Mouse (Mus musculus): Measurements from ENCODE around the gene Styxl1. TPM values are rescaled to one million over a fixed set of nuclear protein-coding genes. Genes with fewer than 3 reads are reported as not detected.

Styxl1 gene
- polyA plus RNA-seq, 1 experiment: 81.5 TPM

DNA sequence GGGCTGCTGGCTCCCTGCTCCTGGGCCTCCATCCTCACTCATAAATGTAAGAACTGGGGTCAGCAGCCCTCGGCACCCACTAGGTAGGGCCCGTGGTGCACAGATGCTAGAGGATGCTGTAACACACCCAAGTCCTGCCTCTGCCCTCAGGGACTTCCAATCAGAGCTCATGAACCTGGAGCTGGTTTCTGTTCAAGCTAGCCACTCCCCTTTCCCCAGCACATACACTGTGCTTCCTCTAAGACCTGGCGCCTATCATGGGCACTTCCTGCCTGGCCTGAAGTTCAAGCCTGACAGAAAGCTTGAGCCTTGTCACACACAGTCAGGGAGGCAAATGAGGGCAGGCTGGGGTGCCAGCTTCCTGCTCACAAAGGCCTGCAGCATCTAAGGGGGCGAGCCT, 45.1 kb downstream of the Styxl1 start:
- H3K36me3 ChIP-seq (ENCODE audit: control insufficient read depth, insufficient read depth, low read length): no peaks in the 10 kb centered on the region; the same call in 1 of the 2 replicates
- H3K4me1 ChIP-seq (ENCODE audit: control insufficient read depth, insufficient read depth, low read length): peaks cover 7% of the 10 kb centered on the region; the same call in 1 of the 2 replicates
- TF ChIP-seq CTCF (IDR thresholded peaks at IDR 0.05; ENCODE audit: control insufficient read depth, insufficient read depth, insufficient replicate concordance, low read depth, low read length): no peak
- no peak for TF ChIP-seq POLR2A (IDR thresholded peaks at IDR 0.05; ENCODE audit: control insufficient read depth, low read depth, low read length)
- H3K27ac ChIP-seq (ENCODE audit: control insufficient read depth, insufficient read depth, low read depth, low read length): no peak overlapping the region
- no peak overlapping the region for H3K4me3 ChIP-seq (ENCODE audit: control insufficient read depth, low read depth, low read length)
- H3K27me3 ChIP-seq (ENCODE audit: control insufficient read depth, insufficient read depth, low read length): no peaks in the 10 kb centered on the region

DNA sequence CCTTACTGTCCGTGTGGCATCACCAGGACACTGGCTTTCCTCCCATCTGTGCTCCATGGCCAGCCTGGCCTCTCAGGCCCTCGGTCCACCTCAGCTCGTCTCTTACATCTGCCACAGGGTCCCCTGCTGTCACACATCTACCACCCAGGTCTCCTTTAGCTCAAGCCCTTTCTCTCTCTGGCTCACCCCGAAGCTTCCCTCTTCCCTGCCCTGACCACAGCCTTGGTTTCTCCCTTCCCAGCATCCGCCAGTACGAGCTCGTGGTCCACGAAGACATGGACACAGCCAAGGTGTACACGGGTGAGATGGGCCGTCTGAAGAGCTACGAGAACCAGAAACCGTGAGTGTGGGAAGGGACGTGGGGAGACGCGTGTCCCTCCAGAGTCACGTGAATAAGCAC, 46.9 kb downstream of the Styxl1 start:
- no peak overlapping the region for H3K4me3 ChIP-seq (ENCODE audit: control insufficient read depth, low read depth, low read length)

DNA sequence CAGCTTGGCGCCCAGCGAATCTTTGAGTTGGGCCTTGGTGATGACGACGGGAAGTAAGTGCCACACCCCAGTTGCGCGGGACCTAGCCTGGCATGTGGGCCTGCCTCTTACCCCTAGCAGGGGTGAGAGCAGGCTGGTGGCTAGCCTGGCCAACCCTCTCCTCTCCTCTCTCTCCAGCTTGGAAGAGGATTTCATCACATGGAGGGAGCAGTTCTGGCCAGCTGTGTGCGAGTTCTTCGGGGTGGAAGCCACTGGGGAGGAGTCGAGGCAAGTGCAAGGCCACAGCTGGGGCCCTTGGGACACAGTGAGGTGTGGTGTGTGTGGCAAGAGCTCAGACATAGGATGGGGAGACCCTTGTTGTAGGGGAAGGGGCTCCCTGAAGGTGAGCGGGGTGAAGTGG, 47.3 kb downstream of the Styxl1 start:
- Histone ChIP-seq H3K4me1 (ENCODE audit: control insufficient read depth, insufficient read depth, low read length) (no peaks in the 10 kb centered on the region; the same call in 1 of the 2 replicates), H3K27ac (ENCODE audit: control insufficient read depth, insufficient read depth, low read depth, low read length) (no peak overlapping the region), H3K36me3 (ENCODE audit: control insufficient read depth, insufficient read depth, low read length) (no peaks in the 10 kb centered on the region), H3K4me3 (ENCODE audit: control insufficient read depth, low read depth, low read length) (no peak overlapping the region), H3K27me3 (ENCODE audit: control insufficient read depth, insufficient read depth, low read length) (no peaks in the 10 kb centered on the region)
- TF ChIP-seq CTCF (IDR thresholded peaks at IDR 0.05; ENCODE audit: control insufficient read depth, insufficient read depth, insufficient replicate concordance, low read depth, low read length): no peak
- no peak for TF ChIP-seq POLR2A (IDR thresholded peaks at IDR 0.05; ENCODE audit: control insufficient read depth, low read depth, low read length)

More for the DNA sequence above, 46.9 kb downstream of the Styxl1 start:
- Histone ChIP-seq H3K27me3 (ENCODE audit: control insufficient read depth, insufficient read depth, low read length) (no peaks in the 10 kb centered on the region), H3K4me1 (ENCODE audit: control insufficient read depth, insufficient read depth, low read length) (peaks cover under 1% of the 10 kb centered on the region; the same call in 1 of the 2 replicates), H3K27ac (ENCODE audit: control insufficient read depth, insufficient read depth, low read depth, low read length) (no peak overlapping the region), H3K36me3 (ENCODE audit: control insufficient read depth, insufficient read depth, low read length) (no peaks in the 10 kb centered on the region)
- TF ChIP-seq POLR2A (IDR thresholded peaks at IDR 0.05; ENCODE audit: control insufficient read depth, low read depth, low read length) (no peak), CTCF (IDR thresholded peaks at IDR 0.05; ENCODE audit: control insufficient read depth, insufficient read depth, insufficient replicate concordance, low read depth, low read length) (no peak)

DNA sequence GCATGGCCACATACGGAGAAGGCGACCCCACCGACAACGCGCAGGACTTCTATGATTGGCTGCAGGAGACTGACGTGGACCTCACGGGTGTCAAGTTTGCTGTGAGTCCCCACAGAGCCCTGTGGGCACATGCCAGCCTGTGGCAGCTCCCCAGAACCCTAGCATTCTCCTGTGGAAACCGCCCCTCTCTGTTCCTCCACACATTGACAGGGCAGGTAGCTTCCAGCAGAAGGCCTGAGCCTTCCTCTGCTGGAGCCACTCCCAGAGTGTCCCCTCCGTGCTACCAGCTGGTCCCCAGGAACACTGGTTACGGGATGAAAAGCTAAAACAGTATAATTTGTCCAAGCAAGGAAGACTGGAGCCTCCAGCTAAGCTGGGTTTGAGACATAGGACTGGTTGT, 47.9 kb downstream of the Styxl1 start:
- Histone ChIP-seq H3K4me3 (ENCODE audit: control insufficient read depth, low read depth, low read length) (no peak overlapping the region), H3K27ac (ENCODE audit: control insufficient read depth, insufficient read depth, low read depth, low read length) (no peak overlapping the region), H3K36me3 (ENCODE audit: control insufficient read depth, insufficient read depth, low read length) (no peaks in the 10 kb centered on the region), H3K27me3 (ENCODE audit: control insufficient read depth, insufficient read depth, low read length) (no peaks in the 10 kb centered on the region), H3K4me1 (ENCODE audit: control insufficient read depth, insufficient read depth, low read length) (no peaks in the 10 kb centered on the region)
- TF ChIP-seq POLR2A (IDR thresholded peaks at IDR 0.05; ENCODE audit: control insufficient read depth, low read depth, low read length) (no peak), CTCF (IDR thresholded peaks at IDR 0.05; ENCODE audit: control insufficient read depth, insufficient read depth, insufficient replicate concordance, low read depth, low read length) (no peak)

DNA sequence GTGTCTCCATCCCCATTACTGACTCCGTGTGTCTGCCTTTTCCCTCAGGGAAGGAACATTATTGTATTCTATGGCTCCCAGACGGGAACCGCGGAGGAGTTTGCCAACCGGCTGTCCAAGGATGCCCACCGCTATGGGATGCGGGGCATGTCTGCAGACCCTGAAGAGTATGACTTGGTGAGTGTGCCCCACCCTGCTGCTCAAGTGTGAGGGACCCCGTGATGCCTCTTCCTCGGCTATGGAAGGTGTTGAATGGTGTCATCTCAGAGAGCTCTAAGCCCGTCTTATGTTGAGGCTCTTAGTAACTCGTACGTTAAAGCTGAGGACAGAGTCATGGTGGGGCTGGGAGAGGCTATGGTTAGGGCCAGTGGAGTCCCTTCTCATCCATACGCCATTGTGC, 48.8 kb downstream of the Styxl1 start:
- H3K4me1 ChIP-seq (ENCODE audit: control insufficient read depth, insufficient read depth, low read length): no peaks in the 10 kb centered on the region
- H3K36me3 ChIP-seq (ENCODE audit: control insufficient read depth, insufficient read depth, low read length): no peaks in the 10 kb centered on the region
- no peak overlapping the region for H3K4me3 ChIP-seq (ENCODE audit: control insufficient read depth, low read depth, low read length)
- no peaks in the 10 kb centered on the region for H3K27me3 ChIP-seq (ENCODE audit: control insufficient read depth, insufficient read depth, low read length)
- H3K27ac ChIP-seq (ENCODE audit: control insufficient read depth, insufficient read depth, low read depth, low read length): no peak overlapping the region
- no peak for TF ChIP-seq POLR2A (IDR thresholded peaks at IDR 0.05; ENCODE audit: control insufficient read depth, low read depth, low read length)

DNA sequence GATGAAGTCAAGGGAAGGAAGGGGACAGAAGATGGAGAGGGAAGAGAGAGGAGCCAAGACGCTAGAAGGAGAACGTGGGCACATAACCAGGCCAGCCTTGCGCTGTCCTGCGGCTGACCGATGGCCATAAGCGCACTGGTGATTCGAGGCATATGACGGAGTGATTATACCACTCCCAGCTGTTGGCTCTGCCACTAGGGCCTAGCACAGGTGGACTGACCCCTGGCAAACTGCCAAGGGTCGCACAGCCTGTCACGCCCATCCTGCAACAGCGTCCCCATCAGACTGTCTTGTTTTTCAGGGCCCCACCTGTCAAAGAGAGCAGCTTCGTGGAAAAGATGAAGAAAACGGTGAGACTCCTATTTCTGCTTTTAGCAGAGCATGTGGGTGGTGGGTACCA, 49.8 kb downstream of the Styxl1 start:
- no peaks in the 10 kb centered on the region for H3K36me3 ChIP-seq (ENCODE audit: control insufficient read depth, insufficient read depth, low read length)
- H3K27me3 ChIP-seq (ENCODE audit: control insufficient read depth, insufficient read depth, low read length): no peaks in the 10 kb centered on the region

DNA sequence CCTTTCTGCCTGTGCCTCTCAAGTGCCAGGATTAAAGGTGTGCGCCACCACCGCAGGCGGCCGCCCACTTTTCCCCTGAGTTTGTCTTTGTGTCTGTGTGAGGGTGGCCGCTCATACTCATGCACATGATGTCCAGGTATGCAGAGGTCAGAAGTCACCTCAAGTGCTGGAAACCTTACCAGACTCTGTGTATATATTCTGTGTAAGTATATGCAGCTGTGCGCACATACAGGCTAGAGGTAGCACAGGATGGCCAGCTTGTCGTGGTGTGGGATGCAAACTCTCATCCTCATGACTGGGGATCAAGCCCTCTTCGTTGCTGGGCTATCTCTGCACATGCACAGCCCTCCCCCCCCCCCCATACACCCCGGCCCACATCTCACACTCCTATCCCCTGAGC, 50.3 kb downstream of the Styxl1 start:
- TF ChIP-seq CTCF (IDR thresholded peaks at IDR 0.05; ENCODE audit: control insufficient read depth, insufficient read depth, insufficient replicate concordance, low read depth, low read length) (no peak), POLR2A (IDR thresholded peaks at IDR 0.05; ENCODE audit: control insufficient read depth, low read depth, low read length) (no peak)
- no peak overlapping the region for H3K4me3 ChIP-seq (ENCODE audit: control insufficient read depth, low read depth, low read length)
- H3K27me3 ChIP-seq (ENCODE audit: control insufficient read depth, insufficient read depth, low read length): no peaks in the 10 kb centered on the region
- no peak overlapping the region for H3K27ac ChIP-seq (ENCODE audit: control insufficient read depth, insufficient read depth, low read depth, low read length)
- H3K36me3 ChIP-seq (ENCODE audit: control insufficient read depth, insufficient read depth, low read length): no peaks in the 10 kb centered on the region
- no peaks in the 10 kb centered on the region for H3K4me1 ChIP-seq (ENCODE audit: control insufficient read depth, insufficient read depth, low read length)

More for the DNA sequence above, 49.8 kb downstream of the Styxl1 start:
- no peak for TF ChIP-seq CTCF (IDR thresholded peaks at IDR 0.05; ENCODE audit: control insufficient read depth, insufficient read depth, insufficient replicate concordance, low read depth, low read length)
- TF ChIP-seq POLR2A (IDR thresholded peaks at IDR 0.05; ENCODE audit: control insufficient read depth, low read depth, low read length): no peak
- Histone ChIP-seq H3K27ac (ENCODE audit: control insufficient read depth, insufficient read depth, low read depth, low read length) (no peak overlapping the region), H3K4me3 (ENCODE audit: control insufficient read depth, low read depth, low read length) (no peak overlapping the region), H3K4me1 (ENCODE audit: control insufficient read depth, insufficient read depth, low read length) (no peaks in the 10 kb centered on the region)

All from testis, adult 2 months (tissue).